Mouse (Mus musculus): Measurements from ENCODE around the gene Ercc6l2. TPM values are rescaled to one million over a fixed set of nuclear protein-coding genes. Genes with fewer than 3 reads are reported as not detected.
A peak's percentile ranks its signal among the peaks of the same experiment; 100 is the strongest.

Ercc6l2 gene
- polyA plus RNA-seq, 1 experiment from 2014 or later = 13.3 TPM

- H3K4me1 ChIP-seq (ENCODE audit: control insufficient read depth, insufficient read depth, low read depth, low read length) = peaks cover 7% of the 10 kb centered on the region
- H3K4me3 ChIP-seq (ENCODE audit: low read length) = no peak overlapping the region
- no peaks in the 10 kb centered on the region for H3K27me3 ChIP-seq (replicated peaks; ENCODE audit: control insufficient read depth, insufficient read depth, low read length)
- H3K36me3 ChIP-seq (ENCODE audit: control insufficient read depth, insufficient read depth, low read length) = no peaks in the 10 kb centered on the region
- H3K27ac ChIP-seq (ENCODE audit: low read depth, low read length) = no peak overlapping the region
- no peaks in the 10 kb centered on the region for H3K9me3 ChIP-seq (ENCODE audit: control insufficient read depth, low read length)
- 83% methylated on average over 4 of the region's 4 CpGs for WGBS
- no peak; the same call in 1 of the 2 replicates for ATAC-seq
- H3K9ac ChIP-seq (ENCODE audit: low read depth, low read length) = no peak overlapping the region
- H3K4me2 ChIP-seq (ENCODE audit: low read length) = no peak overlapping the region
Observed at GRCm38 (mm10) chr13:63906516-63906915, 91.5 kb downstream of the Ercc6l2 start.

GRCm38 (mm10) chr13:63907437-63907836 is 92.4 kb downstream of the Ercc6l2 start:
- no peak overlapping the region for H3K4me3 ChIP-seq (ENCODE audit: low read length)
- no peaks in the 10 kb centered on the region for H3K27me3 ChIP-seq (replicated peaks; ENCODE audit: control insufficient read depth, insufficient read depth, low read length)
- ATAC-seq = no peak
- H3K9ac ChIP-seq (ENCODE audit: low read depth, low read length) = no peak overlapping the region
- no peaks in the 10 kb centered on the region for H3K9me3 ChIP-seq (ENCODE audit: control insufficient read depth, low read length)
- no peaks in the 10 kb centered on the region for H3K36me3 ChIP-seq (ENCODE audit: control insufficient read depth, insufficient read depth, low read length)
- no peak overlapping the region for H3K4me2 ChIP-seq (ENCODE audit: low read length)
- 50% methylated on average over 4 of the region's 4 CpGs for WGBS
- no peaks in the 10 kb centered on the region; the same call in 1 of the 2 replicates for H3K4me1 ChIP-seq (ENCODE audit: control insufficient read depth, insufficient read depth, low read depth, low read length)
- H3K27ac ChIP-seq (ENCODE audit: low read depth, low read length) = no peak overlapping the region

GRCm38 (mm10) chr13:63910141-63910804 is 95.2 kb downstream of the Ercc6l2 start:
- Histone ChIP-seq H3K27me3 (replicated peaks; ENCODE audit: control insufficient read depth, insufficient read depth, low read length) (no peaks in the 10 kb centered on the region), H3K4me1 (ENCODE audit: control insufficient read depth, insufficient read depth, low read depth, low read length) (no peaks in the 10 kb centered on the region; the same call in 1 of the 2 replicates), H3K9me3 (ENCODE audit: control insufficient read depth, low read length) (no peaks in the 10 kb centered on the region), H3K27ac (ENCODE audit: low read depth, low read length) (no peak overlapping the region), H3K4me3 (ENCODE audit: low read length) (no peak overlapping the region), H3K9ac (ENCODE audit: low read depth, low read length) (no peak overlapping the region), H3K4me2 (ENCODE audit: low read length) (no peak overlapping the region), H3K36me3 (ENCODE audit: control insufficient read depth, insufficient read depth, low read length) (no peaks in the 10 kb centered on the region)
- no peak for ATAC-seq
- 79% methylated on average over 5 of the region's 5 CpGs for WGBS

- no peaks in the 10 kb centered on the region for H3K27me3 ChIP-seq (replicated peaks; ENCODE audit: control insufficient read depth, insufficient read depth, low read length)
- no peak overlapping the region for H3K9ac ChIP-seq (ENCODE audit: low read depth, low read length)
- H3K27ac ChIP-seq (ENCODE audit: low read depth, low read length) = no peak overlapping the region
- no peak overlapping the region for H3K4me3 ChIP-seq (ENCODE audit: low read length)
- H3K36me3 ChIP-seq (ENCODE audit: control insufficient read depth, insufficient read depth, low read length) = no peaks in the 10 kb centered on the region
- H3K4me1 ChIP-seq (ENCODE audit: control insufficient read depth, insufficient read depth, low read depth, low read length) = no peaks in the 10 kb centered on the region; the same call in 1 of the 2 replicates
- H3K9me3 ChIP-seq (ENCODE audit: control insufficient read depth, low read length) = no peaks in the 10 kb centered on the region
- no peak overlapping the region for H3K4me2 ChIP-seq (ENCODE audit: low read length)
- 77% methylated on average over 3 of the region's 3 CpGs for WGBS
- no peak for ATAC-seq
Observed at GRCm38 (mm10) chr13:63911617-63912016, 96.6 kb downstream of the Ercc6l2 start.

- Histone ChIP-seq H3K27me3 (replicated peaks; ENCODE audit: control insufficient read depth, insufficient read depth, low read length) (no peaks in the 10 kb centered on the region), H3K9ac (ENCODE audit: low read depth, low read length) (no peak overlapping the region), H3K9me3 (ENCODE audit: control insufficient read depth, low read length) (no peaks in the 10 kb centered on the region), H3K4me1 (ENCODE audit: control insufficient read depth, insufficient read depth, low read depth, low read length) (peaks cover 6% of the 10 kb centered on the region), H3K4me2 (ENCODE audit: low read length) (no peak overlapping the region), H3K27ac (ENCODE audit: low read depth, low read length) (no peak overlapping the region), H3K36me3 (ENCODE audit: control insufficient read depth, insufficient read depth, low read length) (no peaks in the 10 kb centered on the region), H3K4me3 (ENCODE audit: low read length) (no peak overlapping the region)
- 92% methylated on average over 6 of the region's 6 CpGs for WGBS
- ATAC-seq = no peak
Observed at GRCm38 (mm10) chr13:63913136-63913535, 98.1 kb downstream of the Ercc6l2 start.

- Histone ChIP-seq H3K4me3 (ENCODE audit: low read length) (no peak overlapping the region), H3K9me3 (ENCODE audit: control insufficient read depth, low read length) (no peaks in the 10 kb centered on the region), H3K4me1 (ENCODE audit: control insufficient read depth, insufficient read depth, low read depth, low read length) (peaks cover 16% of the 10 kb centered on the region), H3K9ac (ENCODE audit: low read depth, low read length) (no peak overlapping the region), H3K36me3 (ENCODE audit: control insufficient read depth, insufficient read depth, low read length) (no peaks in the 10 kb centered on the region), H3K27ac (ENCODE audit: low read depth, low read length) (no peak overlapping the region), H3K4me2 (ENCODE audit: low read length) (no peak overlapping the region), H3K27me3 (replicated peaks; ENCODE audit: control insufficient read depth, insufficient read depth, low read length) (no peaks in the 10 kb centered on the region)
- ATAC-seq = no peak
- WGBS = 58% methylated on average over 3 of the region's 3 CpGs
Observed at GRCm38 (mm10) chr13:63915176-63915575, 100.1 kb downstream of the Ercc6l2 start.

GRCm38 (mm10) chr13:63915684-63916083 is 100.6 kb downstream of the Ercc6l2 start:
- peaks cover 16% of the 10 kb centered on the region for H3K4me1 ChIP-seq (ENCODE audit: control insufficient read depth, insufficient read depth, low read depth, low read length)
- H3K36me3 ChIP-seq (ENCODE audit: control insufficient read depth, insufficient read depth, low read length) = no peaks in the 10 kb centered on the region
- no peak for ATAC-seq
- no peak overlapping the region for H3K4me2 ChIP-seq (ENCODE audit: low read length)
- 88% methylated on average over 1 of the region's 1 CpGs for WGBS
- H3K27ac ChIP-seq (ENCODE audit: low read depth, low read length) = no peak overlapping the region
- no peak overlapping the region for H3K4me3 ChIP-seq (ENCODE audit: low read length)
- H3K9me3 ChIP-seq (ENCODE audit: control insufficient read depth, low read length) = no peaks in the 10 kb centered on the region
- H3K9ac ChIP-seq (ENCODE audit: low read depth, low read length) = no peak overlapping the region
- H3K27me3 ChIP-seq (replicated peaks; ENCODE audit: control insufficient read depth, insufficient read depth, low read length) = no peaks in the 10 kb centered on the region

GRCm38 (mm10) chr13:63916568-63916967 is 101.5 kb downstream of the Ercc6l2 start:
- ATAC-seq = no peak
- Histone ChIP-seq H3K27me3 (replicated peaks; ENCODE audit: control insufficient read depth, insufficient read depth, low read length) (no peaks in the 10 kb centered on the region), H3K4me1 (ENCODE audit: control insufficient read depth, insufficient read depth, low read depth, low read length) (peaks cover 16% of the 10 kb centered on the region), H3K4me2 (ENCODE audit: low read length) (no peak overlapping the region), H3K27ac (ENCODE audit: low read depth, low read length) (peak overlapping the region; percentile 75), H3K4me3 (ENCODE audit: low read length) (no peak overlapping the region), H3K9ac (ENCODE audit: low read depth, low read length) (no peak overlapping the region), H3K9me3 (ENCODE audit: control insufficient read depth, low read length) (no peaks in the 10 kb centered on the region), H3K36me3 (ENCODE audit: control insufficient read depth, insufficient read depth, low read length) (no peaks in the 10 kb centered on the region)
- WGBS = 89% methylated on average over 8 of the region's 8 CpGs

- H3K27me3 ChIP-seq (replicated peaks; ENCODE audit: control insufficient read depth, insufficient read depth, low read length) = no peaks in the 10 kb centered on the region
- H3K36me3 ChIP-seq (ENCODE audit: control insufficient read depth, insufficient read depth, low read length) = no peaks in the 10 kb centered on the region
- no peak overlapping the region for H3K9ac ChIP-seq (ENCODE audit: low read depth, low read length)
- no peak overlapping the region for H3K4me3 ChIP-seq (ENCODE audit: low read length)
- peaks cover 16% of the 10 kb centered on the region for H3K4me1 ChIP-seq (ENCODE audit: control insufficient read depth, insufficient read depth, low read depth, low read length)
- ATAC-seq = peak; percentile 85
- H3K9me3 ChIP-seq (ENCODE audit: control insufficient read depth, low read length) = no peaks in the 10 kb centered on the region
- H3K4me2 ChIP-seq (ENCODE audit: low read length) = peak overlapping the region; percentile 17; the same call in 1 of the 2 replicates
- WGBS = 19% methylated on average over 11 of the region's 11 CpGs
- H3K27ac ChIP-seq (ENCODE audit: low read depth, low read length) = peak overlapping the region; percentile 75
Observed at GRCm38 (mm10) chr13:63917198-63917767, 102.2 kb downstream of the Ercc6l2 start.
